Mouse (Mus musculus) liver, adult 2 months (tissue): ENCODE results near the gene Cpn1. TPM values are rescaled to one million over a fixed set of nuclear protein-coding genes. Genes with fewer than 3 reads are reported as not detected.
"Not testable (repeated sequence)": the region's sequence is repeated elsewhere in the genome, so short reads cannot be mapped to it uniquely, and the experiment has no call there.

Experiments used
- DNase-seq: peaks from one replicate; pipeline ENCODE4 v3.0.0-alpha.2; 2011; ENCODE audit warnings: low read depth, low spot score; ENCODE audit errors: extremely low read depth
- H3K27ac ChIP-seq: fragments of 200-500 bp; replicated peaks from 2 replicates; pipeline ENCODE4 v1.5.1; 2012; ENCODE audit warnings: low read depth, mild to moderate bottlenecking, control low read depth, inconsistent platforms, low read length; ENCODE audit not compliant: insufficient read depth
- H3K27me3 ChIP-seq: fragments of 200-500 bp; 2 replicates; pipeline ENCODE4 v1.6.1; 2012; ENCODE audit warnings: mild to moderate bottlenecking, moderate library complexity, low read length, inconsistent platforms; ENCODE audit not compliant: control insufficient read depth, insufficient read depth
- H3K36me3 ChIP-seq: fragments of 200-500 bp; 2 replicates; pipeline ENCODE4 v1.6.1; 2012; ENCODE audit warnings: low read length, inconsistent platforms; ENCODE audit not compliant: control insufficient read depth, insufficient read depth
- H3K4me1 ChIP-seq: fragments of 200-500 bp; 2 replicates; pipeline ENCODE4 v1.6.1; 2011; ENCODE audit warnings: low read length; ENCODE audit not compliant: control insufficient read depth, insufficient read depth
- H3K4me3 ChIP-seq: fragments of 200-500 bp; 2 replicates; pipeline ENCODE4 v1.5.1; 2011; ENCODE audit warnings: low read depth, mild to moderate bottlenecking, control low read depth, low read length, moderate library complexity; ENCODE audit not compliant: insufficient read depth
- H3K79me2 ChIP-seq: fragments of 200-500 bp; 2 replicates; pipeline ENCODE4 v1.6.1; 2012; ENCODE audit warnings: inconsistent platforms, mild to moderate bottlenecking, low read length, moderate library complexity; ENCODE audit not compliant: control insufficient read depth, insufficient read depth
- H3K9ac ChIP-seq: fragments of 200-500 bp; 2 replicates; pipeline ENCODE4 v1.6.1; 2012; ENCODE audit warnings: low read depth, mild to moderate bottlenecking, control low read depth, inconsistent platforms, low read length
- CTCF ChIP-seq: fragments of 200-500 bp; IDR thresholded peaks from 2 replicates; pipeline ENCODE4 v1.5.1; 2011; ENCODE audit warnings: low read depth, low read length, control low read depth
- POLR2A ChIP-seq: fragments of 200-500 bp; IDR thresholded peaks from 2 replicates; pipeline ENCODE4 v1.6.1; 2011; ENCODE audit warnings: low read length, control low read depth; ENCODE audit not compliant: insufficient read depth; ENCODE audit errors: extremely low read depth
- WGBS: fragments of 180-500 bp; shearing (Covaris S2); methylation state at CpG from one replicate; pipeline ENCODE4 v1.1.7; 2018; 5-methylcytosine and 5-hydroxymethylcytosine counted together
- polyA plus RNA-seq: library from polyadenylated mRNA; depleted of rRNA; stranded (reverse); fragments of >200 nt; gene quantifications from 2 replicates; pipeline ENCODE4 v1.2.3, GENCODE M21; 2012
- total RNA-seq: library from RNA; depleted of rRNA; stranded (reverse); fragments of >200 nt; gene quantifications from 2 replicates; pipeline ENCODE4 v1.2.3, GENCODE M21; 2014

Gene Cpn1
- total and polyA plus RNA-seq, 2 experiments: 215 to 336 TPM

DNA sequence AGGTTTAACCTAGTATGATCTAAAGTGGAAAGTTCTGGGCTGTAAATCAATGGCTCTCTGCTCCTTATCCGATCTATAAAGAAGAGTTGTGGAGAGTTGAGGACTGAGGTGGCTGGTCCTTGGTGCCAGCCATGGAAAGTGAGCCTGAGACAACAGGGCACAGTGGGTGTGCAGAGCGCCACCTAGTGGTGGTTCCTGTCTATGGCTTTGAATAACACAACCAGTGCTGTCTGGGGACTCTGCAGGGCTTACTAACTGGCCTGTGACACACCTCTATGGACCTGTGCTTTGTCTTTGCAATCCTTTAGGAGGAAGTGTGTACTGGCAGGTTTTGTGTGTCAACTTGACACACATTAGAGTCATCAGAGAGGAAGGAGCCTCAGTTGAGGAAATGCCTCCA, 27.2 kb downstream of the Cpn1 start:
- DNase-seq: peak; percentile 52
- no peak overlapping the region for H3K9ac ChIP-seq
- 39% methylated on average over 2 of the region's 2 CpGs for WGBS

DNA sequence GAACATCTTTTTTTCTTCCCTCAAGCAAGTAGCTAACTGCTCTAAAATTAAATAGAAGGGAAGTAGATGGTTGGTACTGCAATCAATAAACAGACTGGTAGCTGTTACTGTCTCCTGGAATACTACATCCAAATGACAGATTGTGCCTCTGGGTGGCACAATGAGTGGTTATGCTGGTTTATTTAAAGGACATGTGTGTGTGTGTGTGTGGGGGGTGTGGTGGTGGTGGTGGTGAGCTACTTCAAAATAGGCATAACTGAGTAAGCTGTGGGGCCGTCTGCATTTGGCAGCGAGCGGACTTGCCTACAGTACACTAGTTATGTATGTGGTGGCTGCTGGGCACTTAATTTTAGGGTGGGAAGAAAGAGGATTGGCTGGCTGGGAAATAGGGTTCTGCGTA, 28.5 kb downstream of the Cpn1 start:
- Histone ChIP-seq H3K4me3 (no peak overlapping the region), H3K4me1 (no peaks in the 10 kb centered on the region), H3K27me3 (no peaks in the 10 kb centered on the region), H3K79me2 (no peaks in the 10 kb centered on the region), H3K9ac (no peak overlapping the region), H3K27ac (no peak overlapping the region), H3K36me3 (peaks cover 35% of the 10 kb centered on the region; the same call in 1 of the 2 replicates)
- no peak for DNase-seq
- 91% methylated on average over 4 of the region's 4 CpGs for WGBS
- TF ChIP-seq CTCF (no peak), POLR2A (no peak)

More for the DNA sequence above, 27.2 kb downstream of the Cpn1 start:
- Histone ChIP-seq H3K27ac (no peak overlapping the region), H3K79me2 (no peaks in the 10 kb centered on the region), H3K36me3 (peaks cover 47% of the 10 kb centered on the region), H3K4me1 (no peaks in the 10 kb centered on the region), H3K4me3 (no peak overlapping the region), H3K27me3 (no peaks in the 10 kb centered on the region)
- peak; percentile 96 for TF ChIP-seq CTCF
- TF ChIP-seq POLR2A: no peak

DNA sequence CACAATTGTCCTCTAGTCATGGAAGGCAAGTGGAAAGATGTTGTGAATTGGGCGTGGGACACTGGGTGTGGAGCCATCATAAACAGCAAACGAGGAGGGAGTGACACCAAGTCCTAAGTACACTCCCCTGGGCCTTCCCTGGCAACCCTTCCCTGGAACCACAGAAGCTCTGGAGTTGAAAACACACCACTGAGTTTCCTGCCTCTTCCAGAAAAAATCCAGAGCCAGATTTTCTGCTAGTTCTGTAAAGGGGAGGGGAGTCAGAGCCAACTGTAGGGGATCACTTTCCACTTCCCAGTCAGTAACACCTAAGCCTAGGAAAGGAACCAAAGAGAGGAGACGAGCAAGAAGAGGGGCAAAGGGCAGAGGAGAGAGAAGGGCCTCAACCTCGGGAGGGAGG, 29.0 kb downstream of the Cpn1 start:
- Histone ChIP-seq H3K4me1 (no peaks in the 10 kb centered on the region), H3K79me2 (no peaks in the 10 kb centered on the region), H3K27ac (no peak overlapping the region), H3K27me3 (no peaks in the 10 kb centered on the region), H3K9ac (no peak overlapping the region), H3K36me3 (peaks cover 30% of the 10 kb centered on the region; the same call in 1 of the 2 replicates), H3K4me3 (no peak overlapping the region)
- WGBS: 57% methylated on average over 4 of the region's 4 CpGs
- TF ChIP-seq POLR2A: no peak
- TF ChIP-seq CTCF: no peak
- no peak for DNase-seq

DNA sequence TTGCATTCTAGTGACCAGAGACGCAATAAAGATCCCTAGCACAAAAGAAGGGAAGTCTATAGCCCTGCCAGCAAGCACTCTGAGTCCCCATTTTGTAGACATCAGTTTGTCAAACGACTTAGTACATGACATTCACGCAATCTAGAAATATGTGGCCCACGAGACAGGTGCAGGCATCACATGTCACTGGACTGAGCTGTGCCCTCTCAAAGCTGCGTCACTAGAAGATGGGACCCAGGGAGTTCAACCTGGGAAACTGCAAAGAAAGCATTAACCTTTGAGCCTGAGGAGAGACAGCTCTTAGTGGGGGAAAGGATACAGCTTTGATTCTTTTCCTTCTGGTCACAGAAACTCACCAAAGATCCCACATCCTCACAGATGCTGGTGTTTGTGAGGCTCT, 31.1 kb downstream of the Cpn1 start:
- Histone ChIP-seq H3K27ac (no peak overlapping the region), H3K36me3 (peaks cover 10% of the 10 kb centered on the region; the same call in 1 of the 2 replicates), H3K27me3 (no peaks in the 10 kb centered on the region), H3K4me3 (no peak overlapping the region), H3K79me2 (no peaks in the 10 kb centered on the region), H3K9ac (no peak overlapping the region), H3K4me1 (no peaks in the 10 kb centered on the region)
- 79% methylated on average over 5 of the region's 5 CpGs for WGBS
- TF ChIP-seq CTCF (no peak), POLR2A (no peak)
- no peak for DNase-seq

DNA sequence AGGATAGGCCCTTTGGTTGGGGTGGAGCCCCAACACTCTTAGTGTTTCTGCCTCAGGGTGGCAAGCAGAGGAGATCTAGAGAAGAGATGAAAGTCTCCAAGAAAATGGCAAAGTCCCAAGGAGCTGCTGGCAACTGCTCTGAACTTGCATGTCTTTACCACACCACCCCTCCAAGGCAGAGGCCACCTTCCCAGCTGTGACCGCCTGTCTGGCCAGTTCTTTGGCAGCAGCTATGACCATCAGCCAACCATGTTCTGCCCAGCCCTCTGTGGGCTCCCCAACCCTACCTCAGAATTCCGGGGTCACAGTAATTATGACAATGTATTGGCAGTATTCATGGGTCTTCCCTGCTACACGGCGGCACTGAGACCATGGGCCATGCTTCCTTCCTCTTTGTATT, 31.5 kb downstream of the Cpn1 start:
- H3K79me2 ChIP-seq: no peaks in the 10 kb centered on the region
- TF ChIP-seq POLR2A: no peak
- TF ChIP-seq CTCF: no peak
- H3K36me3 ChIP-seq: peaks cover 7% of the 10 kb centered on the region; the same call in 1 of the 2 replicates
- H3K27me3 ChIP-seq: no peaks in the 10 kb centered on the region
- DNase-seq: no peak
- H3K9ac ChIP-seq: no peak overlapping the region
- WGBS: 88% methylated on average over 4 of the region's 4 CpGs
- H3K4me1 ChIP-seq: no peaks in the 10 kb centered on the region
- H3K4me3 ChIP-seq: no peak overlapping the region
- H3K27ac ChIP-seq: no peak overlapping the region

DNA sequence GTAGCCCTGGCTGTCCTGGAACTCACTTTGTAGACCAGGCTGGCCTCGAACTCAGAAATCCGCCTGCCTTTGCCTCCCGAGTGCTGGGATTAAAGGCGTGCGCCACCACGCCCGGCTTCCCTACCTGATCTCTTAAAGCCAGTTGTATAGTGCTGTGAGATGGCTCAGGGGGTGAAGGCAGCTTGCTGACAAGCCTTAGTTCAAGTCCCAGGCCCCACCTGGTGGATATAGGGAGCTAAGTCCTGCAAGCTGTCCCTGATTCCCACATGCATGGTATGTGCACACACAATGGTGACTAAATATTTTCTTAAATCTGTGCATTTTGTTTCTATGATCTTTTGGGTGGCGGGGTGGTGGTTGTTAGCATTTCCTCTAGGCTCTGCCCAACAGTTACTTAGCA, 33.4 kb downstream of the Cpn1 start:
- not testable (repeated sequence) for DNase-seq, H3K4me1 ChIP-seq, H3K4me3 ChIP-seq, H3K27ac ChIP-seq, H3K36me3 ChIP-seq, H3K27me3 ChIP-seq, H3K9ac ChIP-seq, H3K79me2 ChIP-seq
- 84% methylated on average over 8 of the region's 8 CpGs for WGBS
